ENCODE assay signal across 8 mouse cellular contexts in the genomic region with DNA sequence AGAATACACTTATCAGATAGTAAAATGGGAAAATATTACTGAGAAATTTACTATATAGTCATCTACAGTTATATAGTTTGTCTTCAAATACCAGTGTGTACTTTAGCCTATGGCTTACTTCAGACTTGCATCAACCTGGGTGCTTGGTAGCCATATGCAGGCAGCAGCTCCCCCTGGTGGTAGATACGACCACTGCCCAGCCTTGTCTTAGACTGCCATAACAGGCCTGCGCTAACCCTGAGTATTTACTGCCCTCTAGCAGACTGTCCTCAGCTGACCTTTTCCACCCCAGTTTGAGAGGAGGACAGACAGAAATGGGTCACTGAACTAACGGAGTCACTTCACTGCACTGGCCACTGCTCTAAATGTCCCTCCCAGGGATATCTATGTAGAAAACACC.
DNase-seq lines count a peak whose midpoint lies in the region; ATAC-seq and TF ChIP-seq lines count a peak whose summit lies in the region.

No protein-coding gene starts in this region.

- DNase-seq in ES-E14 (ENCODE audit: low read depth, low spot score), result peak; percentile 69
- peak; percentile 72 for DNase-seq in cerebellum, adult 11 months
- DNase-seq in heart, postnatal 36 days, result peak; percentile 79 to 82
- DNase-seq in layer of hippocampus, adult 11-12 months (ENCODE audit: low spot score), result peak; percentile 81
- DNase-seq in lung, postnatal 0 days (ENCODE audit: low spot score), result peak; percentile 88
- DNase-seq in ovary, postnatal 14 days (ENCODE audit: low spot score), result peak; percentile 60
- DNase-seq in thymus, postnatal 10 days (ENCODE audit: low spot score in 2 of 2), result peak; percentile 64 to 85

- TF ChIP-seq EP300 in lung, postnatal 0 days (IDR thresholded peaks at IDR 0.05), result no peak

- in situ Hi-C loops in ES-E14 (cut with MboI; ENCODE audit: low sequenced_read_pairs in 2 of 2, unreplicated experiment in 2 of 2), result no loop called here

- no peak overlapping the region for H3K27ac ChIP-seq in ES-E14 (ENCODE audit: insufficient read depth, low read depth, low read length, poor library complexity, severe bottlenecking)
- H3K27ac ChIP-seq in forebrain, embryonic 15.5 days (replicated peaks), result no peak overlapping the region
- H3K27ac ChIP-seq in lung, postnatal 0 days (ENCODE audit: low read length), result no peak overlapping the region

- intact Hi-C loops in heart, postnatal 36 days (cut with DNase I), result loop anchor here (1.0 to 10.0 kb wide), 3 partner anchors 24 to 544 kb away; no protein-coding TSS in a partner anchor

- H3K9me3 ChIP-seq in ES-E14 (ENCODE audit: control insufficient read depth, insufficient read depth, low read depth, low read length), result no peaks in the 10 kb centered on the region
- H3K9me3 ChIP-seq in forebrain, embryonic 15.5 days, result no peaks in the 10 kb centered on the region
- H3K9me3 ChIP-seq in lung, postnatal 0 days (ENCODE audit: low read length), result no peaks in the 10 kb centered on the region

- H3K9ac ChIP-seq in ES-E14 (ENCODE audit: insufficient read depth, low read depth, low read length, poor library complexity, severe bottlenecking), result no peak overlapping the region
- H3K9ac ChIP-seq in forebrain, embryonic 15.5 days (replicated peaks), result no peak overlapping the region
- no peak overlapping the region for H3K9ac ChIP-seq in lung, postnatal 0 days (replicated peaks; ENCODE audit: low read depth)

- H3K27me3 ChIP-seq in forebrain, embryonic 15.5 days, result no peaks in the 10 kb centered on the region
- no peaks in the 10 kb centered on the region for H3K27me3 ChIP-seq in lung, postnatal 0 days (replicated peaks; ENCODE audit: insufficient read depth, low read length)

- TF ChIP-seq CTCF in lung, postnatal 0 days (IDR thresholded peaks at IDR 0.05), result peak; percentile 99

- no peak overlapping the region for H3K4me2 ChIP-seq in forebrain, embryonic 15.5 days (replicated peaks)
- H3K4me2 ChIP-seq in lung, postnatal 0 days (replicated peaks; ENCODE audit: low read depth, low read length), result no peak overlapping the region

- 31% methylated on average over 3 of the region's 3 CpGs for WGBS in forebrain, embryonic 15.5 days
- 21% methylated on average over 3 of the region's 3 CpGs for WGBS in lung, postnatal 0 days

- no peak overlapping the region for H3K4me3 ChIP-seq in ES-E14 (ENCODE audit: insufficient read depth in 1 of 2, low read depth in 1 of 2, low read length in 2 of 2, poor library complexity in 1 of 2, severe bottlenecking in 1 of 2)
- H3K4me3 ChIP-seq in forebrain, embryonic 15.5 days, result no peak overlapping the region
- H3K4me3 ChIP-seq in lung, postnatal 0 days (ENCODE audit: low read depth, low read length), result no peak overlapping the region

- peaks cover 4% of the 10 kb centered on the region; the same call in 1 of the 2 replicates for H3K36me3 ChIP-seq in ES-E14 (ENCODE audit: control insufficient read depth, insufficient read depth, low read length, poor library complexity, severe bottlenecking)
- H3K36me3 ChIP-seq in forebrain, embryonic 15.5 days, result peaks cover 18% of the 10 kb centered on the region
- no peaks in the 10 kb centered on the region for H3K36me3 ChIP-seq in lung, postnatal 0 days (ENCODE audit: insufficient read depth, low read length)

- peaks cover 0 to 3% of the 10 kb centered on the region in 2 experiments; a peak in 1 of 4 replicates for H3K4me1 ChIP-seq in ES-E14 (ENCODE audit: control insufficient read depth in 2 of 2, insufficient read depth in 2 of 2, low read length in 2 of 2, poor library complexity in 1 of 2)
- H3K4me1 ChIP-seq in forebrain, embryonic 15.5 days, result no peaks in the 10 kb centered on the region
- no peaks in the 10 kb centered on the region for H3K4me1 ChIP-seq in lung, postnatal 0 days (ENCODE audit: insufficient read depth, low read depth, low read length)

- peak; percentile 84 for ATAC-seq in forebrain, embryonic 15.5 days (replicated peaks)
- peak; percentile 85 for ATAC-seq in lung, postnatal 0 days

TF ChIP-seq in ES-E14, 5 proteins besides CTCF, POLR2A, EP300 and RAD21:
- TF ChIP-seq MAFK (IDR thresholded peaks at IDR 0.05; ENCODE audit: insufficient read depth, low read depth, low read length) (no peak), HCFC1 (IDR thresholded peaks at IDR 0.05; ENCODE audit: borderline replicate concordance, insufficient read depth, low read length) (no peak), CHD2 (IDR thresholded peaks at IDR 0.05; ENCODE audit: low read depth, low read length) (no peak), ZNF384 (IDR thresholded peaks at IDR 0.05; ENCODE audit: low read depth, low read length) (no peak), ZC3H11A (IDR thresholded peaks at IDR 0.05; ENCODE audit: borderline replicate concordance, low read depth, low read length) (peak; percentile 59; the same call in 1 of the 2 replicates)
